Mouse (Mus musculus): ENCODE measurements around the gene Ccr7. TPM values are rescaled to one million over a fixed set of nuclear protein-coding genes. Genes with fewer than 3 reads are reported as not detected.

Ccr7 gene
- 0.06 TPM in 1 of 2 replicates, not detected in the other for polyA plus RNA-seq (2021; fragmentation: Nextera tagmentation)
- long read RNA-seq, experiment 1, result 0 reads
- long read RNA-seq, experiment 2, partial matches to known transcripts, result 0 of 2 reads
- long read RNA-seq, experiment 2, other reads (novel, unspliced or antisense), result 2 of 2 reads

DNA sequence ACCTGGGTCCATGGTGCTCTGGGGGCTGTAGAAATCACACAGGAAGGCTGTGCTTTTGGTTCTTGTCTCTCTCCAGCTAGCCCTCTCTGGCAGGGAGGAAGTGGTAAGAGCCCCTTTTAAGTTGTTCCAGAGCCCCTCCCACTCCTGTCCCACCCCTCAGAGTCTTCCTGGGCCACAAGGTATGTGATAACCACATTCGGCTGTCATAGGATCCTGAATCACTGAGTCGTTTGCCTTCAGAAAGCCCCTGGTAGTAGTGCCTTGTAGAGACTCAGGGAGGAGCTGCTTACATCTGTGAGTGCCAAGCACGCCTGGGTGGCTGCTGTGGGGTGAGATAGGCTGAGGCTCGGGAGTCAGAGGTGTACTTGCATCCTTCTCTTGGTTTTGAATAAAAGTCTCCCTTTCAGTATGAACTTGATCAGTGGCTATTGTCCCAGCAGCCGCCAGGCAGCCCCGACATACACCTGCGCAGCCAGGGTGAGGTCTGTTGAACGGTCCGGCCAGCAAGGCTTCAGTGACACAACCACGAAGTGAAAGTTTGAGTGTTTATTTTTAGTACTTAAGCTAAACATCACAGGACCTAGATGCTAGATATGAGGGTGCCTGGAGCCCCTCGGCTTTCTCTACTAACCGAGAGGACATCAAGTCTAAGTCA, at the start of gene Ccr7:
Gene Ccr7 (minus strand): TSS at position 91 of the 655 bp plus-strand sequence.

Other genes with a start within 250 kb of the Ccr7 start
- 0.19 and 0.30 TPM in 2 replicates for gene Cdc6, start 247.3 kb downstream of the Ccr7 start, polyA plus RNA-seq (2021; fragmentation: Nextera tagmentation)
- gene Rara, start 227.3 kb downstream of the Ccr7 start, polyA plus RNA-seq (2021; fragmentation: Nextera tagmentation), result 3.1 and 4.1 TPM in 2 replicates
- gene Gjd3, start 172.1 kb downstream of the Ccr7 start, polyA plus RNA-seq (2021; fragmentation: Nextera tagmentation), result 1.7 and 3.3 TPM in 2 replicates
- gene Top2a, start 130.9 kb downstream of the Ccr7 start, polyA plus RNA-seq (2021; fragmentation: Nextera tagmentation), result 0.38 and 0.46 TPM in 2 replicates
- gene Igfbp4, start 113.8 kb downstream of the Ccr7 start, polyA plus RNA-seq (2021; fragmentation: Nextera tagmentation), result 85.7 and 104 TPM in 2 replicates
- 0.05 and 0.31 TPM in 2 replicates for gene Tns4, start 65.8 kb downstream of the Ccr7 start, polyA plus RNA-seq (2021; fragmentation: Nextera tagmentation)
- gene Smarce1, start 75.9 kb upstream of the Ccr7 start, polyA plus RNA-seq (2021; fragmentation: Nextera tagmentation), result 33.7 and 36.5 TPM in 2 replicates
- gene Krt222, start 89.0 kb upstream of the Ccr7 start, polyA plus RNA-seq (2021; fragmentation: Nextera tagmentation), result 11.8 and 12.7 TPM in 2 replicates
- gene Krt24, start 130.2 kb upstream of the Ccr7 start, polyA plus RNA-seq (2021; fragmentation: Nextera tagmentation), result not detected in 2 replicates
- not detected in 2 replicates for gene Krt25, start 167.9 kb upstream of the Ccr7 start, polyA plus RNA-seq (2021; fragmentation: Nextera tagmentation)
- gene Krt26, start 182.9 kb upstream of the Ccr7 start, polyA plus RNA-seq (2021; fragmentation: Nextera tagmentation), result 0.10 TPM in 1 of 2 replicates, not detected in the other
- not detected in 2 replicates for gene Krt27, start 196.0 kb upstream of the Ccr7 start, polyA plus RNA-seq (2021; fragmentation: Nextera tagmentation)
- gene Krt28, start 219.8 kb upstream of the Ccr7 start, polyA plus RNA-seq (2021; fragmentation: Nextera tagmentation), result 0.16 and 0.35 TPM in 2 replicates
- gene Krt10, start 234.3 kb upstream of the Ccr7 start, polyA plus RNA-seq (2021; fragmentation: Nextera tagmentation), result 42.1 and 46.5 TPM in 2 replicates

Data from layer of hippocampus, adult 6 months (tissue).